Mouse (Mus musculus) megakaryocyte, embryonic 14.5 days (primary cell): ENCODE measurements around the gene Cdkl4. TPM values are rescaled to one million over a fixed set of nuclear protein-coding genes. Genes with fewer than 3 reads are reported as not detected.

Experiments
- H3K27me3 ChIP-seq: replicated peaks from 2 replicates; pipeline ENCODE3; 2012; ENCODE audit warnings: inconsistent platforms
- H3K36me3 ChIP-seq: replicated peaks from 2 replicates; pipeline ENCODE3; 2012; ENCODE audit warnings: low read length, inconsistent platforms, mixed read lengths
- H3K4me1 ChIP-seq: 2 replicates; pipeline ENCODE4 v1.6.1; 2012; ENCODE audit warnings: inconsistent platforms
- H3K4me3 ChIP-seq: replicated peaks from 2 replicates; pipeline ENCODE3; 2012; ENCODE audit warnings: moderate library complexity, mild to moderate bottlenecking, inconsistent platforms
- H3K9me3 ChIP-seq: 2 replicates; pipeline ENCODE4 v1.6.1; 2012; ENCODE audit warnings: inconsistent platforms
- FLI1 ChIP-seq: IDR thresholded peaks from 2 replicates; pipeline ENCODE4 v1.6.1; 2012; ENCODE audit warnings: low read length, inconsistent platforms, mixed read lengths
- GATA1 ChIP-seq: IDR thresholded peaks from 3 replicates; pipeline ENCODE4 v1.6.1; 2012; ENCODE audit warnings: mixed read lengths, low read length, inconsistent platforms, borderline replicate concordance
- polyA plus RNA-seq: library from polyadenylated mRNA; stranded (reverse); fragments of >175 nt; gene quantifications from 2 replicates; pipeline ENCODE4 v1.2.3, GENCODE M21; 2012; ENCODE audit warnings: low replicate concordance; ENCODE audit not compliant: insufficient read depth

Cdkl4 gene
- 0.13 TPM in 1 of 2 replicates, not detected in the other for polyA plus RNA-seq

GRCm38 (mm10) chr17:80577639-80578038, at the start of gene Cdkl4:
TSS of gene Cdkl4 (minus strand) at chr17:80577813.
- H3K4me1 ChIP-seq = peaks cover 9% of the 10 kb centered on the region
- H3K9me3 ChIP-seq = peaks cover 6% of the 10 kb centered on the region; the same call in 1 of the 2 replicates
- peaks cover 2% of the 10 kb centered on the region for H3K36me3 ChIP-seq
- peak within 1 kb of the TSS; percentile 87 for H3K4me3 ChIP-seq
- peaks cover 24% of the 10 kb centered on the region for H3K27me3 ChIP-seq
- TF ChIP-seq FLI1 (no peak), GATA1 (no peak)

- peaks cover 18% of the 10 kb centered on the region for H3K4me1 ChIP-seq
- no peak overlapping the region for H3K4me3 ChIP-seq
- H3K27me3 ChIP-seq = no peaks in the 10 kb centered on the region
- TF ChIP-seq GATA1 = no peak
- TF ChIP-seq FLI1 = no peak
- no peaks in the 10 kb centered on the region for H3K36me3 ChIP-seq
- H3K9me3 ChIP-seq = no peaks in the 10 kb centered on the region
Observed at GRCm38 (mm10) chr17:80624979-80625378, 47.4 kb upstream of the Cdkl4 start.

- Histone ChIP-seq H3K9me3 (no peaks in the 10 kb centered on the region), H3K27me3 (no peaks in the 10 kb centered on the region), H3K4me3 (no peak overlapping the region), H3K4me1 (peaks cover 22% of the 10 kb centered on the region), H3K36me3 (no peaks in the 10 kb centered on the region)
- TF ChIP-seq GATA1 = no peak
- TF ChIP-seq FLI1 = no peak
Observed at GRCm38 (mm10) chr17:80621691-80622090, 44.1 kb upstream of the Cdkl4 start.

GRCm38 (mm10) chr17:80620786-80621423, 43.3 kb upstream of the Cdkl4 start:
- H3K36me3 ChIP-seq = no peaks in the 10 kb centered on the region
- no peak overlapping the region for H3K4me3 ChIP-seq
- peaks cover 22% of the 10 kb centered on the region for H3K4me1 ChIP-seq
- TF ChIP-seq FLI1 = no peak
- TF ChIP-seq GATA1 = no peak
- H3K27me3 ChIP-seq = no peaks in the 10 kb centered on the region
- no peaks in the 10 kb centered on the region for H3K9me3 ChIP-seq

GRCm38 (mm10) chr17:80619556-80619955, 41.9 kb upstream of the Cdkl4 start:
- TF ChIP-seq FLI1 (no peak), GATA1 (no peak)
- Histone ChIP-seq H3K27me3 (no peaks in the 10 kb centered on the region), H3K4me1 (peaks cover 22% of the 10 kb centered on the region), H3K36me3 (peaks cover 7% of the 10 kb centered on the region), H3K9me3 (no peaks in the 10 kb centered on the region), H3K4me3 (no peak overlapping the region)

DNA sequence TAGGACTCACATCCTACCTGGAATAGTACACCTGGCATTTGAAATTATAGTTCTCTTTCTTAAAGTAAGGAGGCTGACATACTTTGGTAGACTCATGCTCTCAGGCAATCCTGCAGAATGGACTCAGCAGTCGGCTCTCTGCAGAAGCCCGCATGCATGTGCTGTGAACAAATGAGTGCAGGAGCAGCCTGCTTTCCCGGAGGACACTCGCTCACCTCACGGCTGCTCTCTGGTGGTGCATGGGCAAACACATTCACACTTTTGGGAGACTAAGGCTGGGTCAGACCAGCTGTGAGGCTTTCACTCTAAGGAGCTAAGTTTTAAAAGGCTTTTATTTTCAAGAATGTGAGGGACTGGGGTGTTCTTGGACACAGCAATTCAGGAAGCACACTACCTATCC, 41.3 kb upstream of the Cdkl4 start:
- Histone ChIP-seq H3K27me3 (no peaks in the 10 kb centered on the region), H3K4me3 (no peak overlapping the region), H3K9me3 (no peaks in the 10 kb centered on the region), H3K4me1 (peaks cover 22% of the 10 kb centered on the region), H3K36me3 (peaks cover 9% of the 10 kb centered on the region)
- TF ChIP-seq GATA1 (no peak), FLI1 (no peak)

GRCm38 (mm10) chr17:80603806-80604205, 26.2 kb upstream of the Cdkl4 start:
- Histone ChIP-seq H3K27me3 (no peaks in the 10 kb centered on the region), H3K36me3 (peaks cover 57% of the 10 kb centered on the region), H3K9me3 (no peaks in the 10 kb centered on the region), H3K4me3 (no peak overlapping the region), H3K4me1 (no peaks in the 10 kb centered on the region)
- no peak for TF ChIP-seq FLI1
- no peak for TF ChIP-seq GATA1

- TF ChIP-seq FLI1 (no peak), GATA1 (no peak)
- Histone ChIP-seq H3K27me3 (no peaks in the 10 kb centered on the region), H3K4me1 (no peaks in the 10 kb centered on the region), H3K4me3 (peak overlapping the region; percentile 28), H3K9me3 (no peaks in the 10 kb centered on the region), H3K36me3 (peaks cover 51% of the 10 kb centered on the region)
Observed at GRCm38 (mm10) chr17:80603079-80603625, 25.5 kb upstream of the Cdkl4 start.

- H3K4me3 ChIP-seq = no peak overlapping the region
- peaks cover 60% of the 10 kb centered on the region for H3K36me3 ChIP-seq
- no peaks in the 10 kb centered on the region for H3K4me1 ChIP-seq
- no peaks in the 10 kb centered on the region for H3K27me3 ChIP-seq
- no peak for TF ChIP-seq FLI1
- TF ChIP-seq GATA1 = no peak
- no peaks in the 10 kb centered on the region for H3K9me3 ChIP-seq
Observed at GRCm38 (mm10) chr17:80601371-80601770, 23.8 kb upstream of the Cdkl4 start.

DNA sequence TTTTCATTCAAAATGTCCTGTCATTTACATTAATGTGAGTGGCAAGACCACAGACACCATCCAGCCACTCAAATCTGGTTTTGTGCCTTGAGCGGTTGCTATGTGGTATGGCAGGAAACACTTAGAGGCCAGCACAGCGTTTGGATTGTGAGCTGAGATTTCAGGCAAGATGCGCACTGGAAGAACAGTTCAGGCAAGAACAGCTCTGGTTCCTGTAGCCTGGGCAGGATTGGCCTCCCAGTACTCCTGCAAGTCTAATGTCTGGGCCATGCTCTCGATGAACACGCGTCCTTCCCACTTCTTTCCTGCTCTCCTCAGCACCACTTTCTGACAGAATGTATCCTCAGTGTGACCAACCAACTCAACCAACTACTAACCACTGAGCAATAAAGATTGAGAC, 5.4 kb upstream of the Cdkl4 start:
- H3K9me3 ChIP-seq = no peaks in the 10 kb centered on the region
- H3K36me3 ChIP-seq = peaks cover 2% of the 10 kb centered on the region
- H3K27me3 ChIP-seq = peaks cover 6% of the 10 kb centered on the region
- TF ChIP-seq FLI1 (no peak), GATA1 (no peak)
- no peaks in the 10 kb centered on the region for H3K4me1 ChIP-seq
- H3K4me3 ChIP-seq = no peak overlapping the region
